Mouse (Mus musculus) embryonic facial prominence, embryonic 13.5 days (tissue): Measurements from ENCODE around the gene Platr17. TPM values are rescaled to one million over a fixed set of nuclear protein-coding genes. Genes with fewer than 3 reads are reported as not detected.
A peak's percentile ranks its signal among the peaks of the same experiment; 100 is the strongest.

Experiments used
- ATAC-seq: fragments of 200-750 bp; cut with Nextera tagmentation; 2 replicates; pipeline ENCODE4 v1.8.0; 2017; ENCODE audit warnings: low read depth; ENCODE audit not compliant: insufficient number of reproducible peaks, insufficient read depth, low FRiP score, low TSS enrichment
- H3K27ac ChIP-seq: fragments of 300-500 bp; sonication (generic); 2 replicates; pipeline ENCODE4 v1.5.1; 2015; ENCODE audit warnings: moderate library complexity, mild to moderate bottlenecking, inconsistent platforms
- H3K27me3 ChIP-seq: fragments of 300-500 bp; sonication (generic); 2 replicates; pipeline ENCODE4 v1.6.1; 2015; ENCODE audit warnings: mild to moderate bottlenecking, inconsistent platforms
- H3K36me3 ChIP-seq: fragments of 300-500 bp; sonication (generic); 2 replicates; pipeline ENCODE4 v1.6.1; 2015; ENCODE audit warnings: mild to moderate bottlenecking, inconsistent platforms
- H3K4me1 ChIP-seq: fragments of 300-500 bp; sonication (generic); 2 replicates; pipeline ENCODE4 v1.6.1; 2015; ENCODE audit warnings: inconsistent platforms
- H3K4me2 ChIP-seq: fragments of 300-500 bp; sonication (generic); 2 replicates; pipeline ENCODE4 v1.6.1; 2015; ENCODE audit warnings: moderate library complexity, mild to moderate bottlenecking, inconsistent platforms
- H3K4me3 ChIP-seq: fragments of 300-500 bp; sonication (generic); 2 replicates; pipeline ENCODE4 v1.5.1; 2015; ENCODE audit warnings: mild to moderate bottlenecking, inconsistent platforms
- H3K9ac ChIP-seq: fragments of 300-500 bp; sonication (generic); 2 replicates; pipeline ENCODE4 v1.6.1; 2015; ENCODE audit warnings: mild to moderate bottlenecking, inconsistent platforms
- H3K9me3 ChIP-seq: fragments of 300-500 bp; sonication (generic); 2 replicates; pipeline ENCODE4 v1.6.1; 2016; ENCODE audit warnings: inconsistent platforms
- WGBS: fragments of 180-500 bp; shearing (Covaris S2); methylation state at CpG from one replicate; pipeline ENCODE4 v1.1.7; 2015; ENCODE audit warnings: mixed read lengths; 5-methylcytosine and 5-hydroxymethylcytosine counted together
- polyA plus RNA-seq: library from polyadenylated mRNA; unstranded; fragments of >200 nt; fragmentation: Nextera tagmentation; extraction: Ambion mirVana; gene quantifications from 2 replicates; pipeline ENCODE4 v1.2.1, GENCODE M21; 2015

Platr17 gene
- polyA plus RNA-seq, 1 experiment from 2014 or later: 0.27 TPM

GRCm38 (mm10) chr17:33938783-33939182 is 33.8 kb downstream of the Platr17 start:
- Histone ChIP-seq H3K9ac (peak overlapping the region; percentile 87; the same call in 1 of the 2 replicates), H3K4me3 (peak overlapping the region; percentile 89; the same call in 1 of the 2 replicates), H3K27ac (no peak overlapping the region), H3K4me1 (peaks cover 23% of the 10 kb centered on the region), H3K4me2 (peak overlapping the region; percentile 96), H3K36me3 (peaks cover 60% of the 10 kb centered on the region), H3K9me3 (no peaks in the 10 kb centered on the region), H3K27me3 (no peaks in the 10 kb centered on the region)
- WGBS: 80% methylated on average over 11 of the region's 11 CpGs
- ATAC-seq: no peak

GRCm38 (mm10) chr17:33940206-33940805 is 35.4 kb downstream of the Platr17 start, which contains the start of the genes Pfdn6 and Wdr46:
Gene Pfdn6 (minus strand): TSS chr17:33940343.
Gene Wdr46 (plus strand): TSS chr17:33940660.
- no peaks in the 10 kb centered on the region for H3K9me3 ChIP-seq
- no peaks in the 10 kb centered on the region for H3K27me3 ChIP-seq
- H3K27ac ChIP-seq: peak within 1 kb of the TSS; percentile 28; the same call in 1 of the 2 replicates
- peak within 1 kb of the TSS; percentile 96 for H3K4me2 ChIP-seq
- H3K9ac ChIP-seq: peak within 1 kb of the TSS; percentile 87
- ATAC-seq: peak; percentile 80
- peaks cover 61% of the 10 kb centered on the region for H3K36me3 ChIP-seq
- H3K4me3 ChIP-seq: peak within 1 kb of the TSS; percentile 89
- peaks cover 23% of the 10 kb centered on the region for H3K4me1 ChIP-seq
- under 1% methylated on average over 36 of the region's 36 CpGs for WGBS

DNA sequence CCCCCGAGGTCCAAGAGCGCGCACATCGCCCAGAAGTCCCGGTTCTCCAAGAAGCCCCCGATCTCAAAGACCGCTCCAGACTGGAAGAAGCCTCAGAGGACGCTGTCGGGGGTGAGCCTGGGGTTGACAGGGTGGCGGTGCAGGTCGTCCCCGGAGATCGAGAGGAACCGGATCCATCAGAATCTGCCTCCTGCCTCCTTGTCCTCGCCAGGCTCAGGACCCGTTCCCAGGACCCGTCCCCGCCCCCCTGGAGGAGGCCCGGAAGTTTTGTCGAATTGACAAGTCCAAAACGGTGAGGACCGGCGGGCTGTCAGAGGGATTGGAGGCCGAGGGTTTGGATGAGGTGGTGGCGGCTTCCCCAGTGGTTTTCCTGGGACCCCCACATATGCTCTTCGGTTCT is 36.0 kb downstream of the Platr17 start:
- Histone ChIP-seq H3K4me2 (peak overlapping the region; percentile 96), H3K27ac (no peak overlapping the region), H3K9ac (peak overlapping the region; percentile 87), H3K36me3 (peaks cover 61% of the 10 kb centered on the region), H3K27me3 (no peaks in the 10 kb centered on the region), H3K4me1 (peaks cover 23% of the 10 kb centered on the region), H3K9me3 (no peaks in the 10 kb centered on the region), H3K4me3 (peak overlapping the region; percentile 89)
- no peak for ATAC-seq
- under 1% methylated on average over 26 of the region's 26 CpGs for WGBS

- no peak overlapping the region for H3K27ac ChIP-seq
- no peak for ATAC-seq
- peak overlapping the region; percentile 87 for H3K9ac ChIP-seq
- H3K4me2 ChIP-seq: peak overlapping the region; percentile 96
- 53% methylated on average over 19 of the region's 19 CpGs for WGBS
- no peaks in the 10 kb centered on the region for H3K27me3 ChIP-seq
- no peaks in the 10 kb centered on the region for H3K9me3 ChIP-seq
- H3K4me3 ChIP-seq: peak overlapping the region; percentile 89
- peaks cover 61% of the 10 kb centered on the region for H3K36me3 ChIP-seq
- H3K4me1 ChIP-seq: peaks cover 23% of the 10 kb centered on the region
Observed at GRCm38 (mm10) chr17:33941381-33941780, 36.4 kb downstream of the Platr17 start.

DNA sequence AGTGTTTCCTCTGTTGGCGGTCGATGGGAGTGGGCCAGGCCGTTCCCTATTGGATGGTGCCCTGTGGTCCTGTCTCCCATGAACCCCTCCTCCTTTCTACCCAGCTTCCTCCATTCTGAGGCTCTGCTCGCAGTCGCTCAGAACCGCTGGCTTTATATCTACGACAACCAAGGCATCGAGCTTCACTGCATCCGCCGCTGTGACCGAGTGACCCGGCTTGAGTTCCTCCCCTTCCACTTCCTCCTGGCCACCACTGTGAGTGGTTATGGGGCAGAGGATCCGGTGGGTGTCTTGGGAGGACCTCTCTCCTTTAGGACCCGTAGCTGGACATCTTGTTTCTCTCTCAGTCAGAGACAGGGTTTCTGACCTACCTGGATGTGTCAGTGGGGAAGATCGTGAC is 38.5 kb downstream of the Platr17 start:
- ATAC-seq: no peak
- no peak overlapping the region for H3K27ac ChIP-seq
- no peaks in the 10 kb centered on the region for H3K9me3 ChIP-seq
- H3K4me3 ChIP-seq: no peak overlapping the region
- WGBS: 93% methylated on average over 15 of the region's 15 CpGs
- H3K27me3 ChIP-seq: no peaks in the 10 kb centered on the region
- H3K4me2 ChIP-seq: no peak overlapping the region
- H3K9ac ChIP-seq: no peak overlapping the region
- H3K36me3 ChIP-seq: peaks cover 63% of the 10 kb centered on the region
- peaks cover 23% of the 10 kb centered on the region for H3K4me1 ChIP-seq

DNA sequence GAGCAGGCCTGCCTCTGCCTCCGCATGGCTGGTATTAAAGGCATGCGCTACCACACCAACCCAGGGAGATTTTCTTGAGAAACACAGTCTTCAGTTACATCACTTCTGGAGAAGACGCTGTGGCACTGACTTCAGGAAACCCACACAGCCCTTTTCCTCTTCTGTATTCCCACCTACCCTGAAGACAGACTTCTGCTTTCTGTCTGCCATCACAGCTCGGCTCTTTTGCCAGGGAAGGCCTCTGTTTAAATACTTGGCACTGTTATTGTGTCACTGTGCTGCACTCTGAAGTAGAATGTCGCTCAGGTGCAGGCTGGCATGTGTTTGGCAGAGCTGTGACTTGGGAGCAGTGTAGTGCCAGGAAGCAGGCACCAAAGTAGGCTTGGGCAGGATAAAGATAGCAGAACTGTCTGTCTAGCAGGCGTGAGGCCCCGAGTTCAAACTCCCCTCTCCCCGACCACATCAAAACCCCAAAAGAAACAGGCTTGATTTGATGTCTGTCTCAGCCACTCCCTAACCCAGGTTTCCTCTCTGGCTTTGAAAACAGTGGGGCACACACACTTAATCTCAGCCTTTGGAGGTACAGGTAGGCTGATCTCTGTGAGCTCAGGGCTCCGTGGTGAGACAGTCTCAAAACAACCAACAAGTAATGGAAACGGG is 42.6 kb downstream of the Platr17 start:
- Histone ChIP-seq H3K4me2 (no peak overlapping the region), H3K9me3 (no peaks in the 10 kb centered on the region), H3K36me3 (peaks cover 78% of the 10 kb centered on the region), H3K4me3 (no peak overlapping the region), H3K27me3 (no peaks in the 10 kb centered on the region), H3K27ac (no peak overlapping the region), H3K9ac (no peak overlapping the region), H3K4me1 (peaks cover 33% of the 10 kb centered on the region)
- ATAC-seq: no peak
- 92% methylated on average over 10 of the region's 10 CpGs for WGBS

DNA sequence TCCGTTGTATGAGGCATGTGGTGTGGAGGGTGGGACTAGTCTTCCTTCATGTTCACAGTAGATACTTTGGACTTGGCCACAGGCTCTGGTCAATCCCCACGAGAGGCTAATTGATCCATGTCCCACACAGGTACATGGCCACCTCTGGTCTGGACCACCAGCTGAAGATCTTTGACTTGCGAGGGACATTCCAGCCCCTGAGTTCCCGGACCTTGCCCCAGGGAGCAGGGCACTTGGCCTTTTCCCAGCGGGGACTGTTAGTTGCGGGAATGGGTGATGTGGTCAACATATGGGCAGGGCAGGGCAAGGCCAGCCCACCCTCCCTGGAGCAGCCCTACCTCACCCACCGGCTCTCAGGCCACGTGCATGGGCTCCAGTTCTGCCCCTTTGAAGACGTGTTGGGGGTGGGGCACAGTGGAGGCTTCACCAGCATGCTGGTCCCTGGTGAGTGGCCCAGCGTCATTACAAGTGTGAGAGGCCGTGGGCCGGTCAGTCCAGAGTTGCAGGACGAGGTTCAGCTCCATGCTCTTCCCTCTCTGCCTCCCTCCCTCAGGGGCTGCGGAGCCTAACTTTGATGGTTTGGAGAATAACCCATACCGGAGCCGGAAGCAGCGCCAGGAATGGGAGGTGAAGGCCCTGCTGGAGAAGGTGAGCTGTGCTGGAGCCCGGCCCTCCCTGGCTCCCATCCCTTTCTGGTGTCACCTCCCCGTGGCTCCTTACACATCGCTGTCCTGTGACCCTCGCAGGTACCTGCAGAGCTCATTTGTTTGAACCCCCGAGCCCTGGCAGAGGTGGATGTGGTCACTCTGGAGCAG is 43.4 kb downstream of the Platr17 start:
- Histone ChIP-seq H3K9me3 (no peaks in the 10 kb centered on the region), H3K9ac (no peak overlapping the region), H3K4me1 (peaks cover 40% of the 10 kb centered on the region), H3K36me3 (peaks cover 79% of the 10 kb centered on the region), H3K4me2 (no peak overlapping the region), H3K4me3 (no peak overlapping the region), H3K27ac (no peak overlapping the region), H3K27me3 (no peaks in the 10 kb centered on the region)
- 87% methylated on average over 22 of the region's 22 CpGs for WGBS
- ATAC-seq: no peak

DNA sequence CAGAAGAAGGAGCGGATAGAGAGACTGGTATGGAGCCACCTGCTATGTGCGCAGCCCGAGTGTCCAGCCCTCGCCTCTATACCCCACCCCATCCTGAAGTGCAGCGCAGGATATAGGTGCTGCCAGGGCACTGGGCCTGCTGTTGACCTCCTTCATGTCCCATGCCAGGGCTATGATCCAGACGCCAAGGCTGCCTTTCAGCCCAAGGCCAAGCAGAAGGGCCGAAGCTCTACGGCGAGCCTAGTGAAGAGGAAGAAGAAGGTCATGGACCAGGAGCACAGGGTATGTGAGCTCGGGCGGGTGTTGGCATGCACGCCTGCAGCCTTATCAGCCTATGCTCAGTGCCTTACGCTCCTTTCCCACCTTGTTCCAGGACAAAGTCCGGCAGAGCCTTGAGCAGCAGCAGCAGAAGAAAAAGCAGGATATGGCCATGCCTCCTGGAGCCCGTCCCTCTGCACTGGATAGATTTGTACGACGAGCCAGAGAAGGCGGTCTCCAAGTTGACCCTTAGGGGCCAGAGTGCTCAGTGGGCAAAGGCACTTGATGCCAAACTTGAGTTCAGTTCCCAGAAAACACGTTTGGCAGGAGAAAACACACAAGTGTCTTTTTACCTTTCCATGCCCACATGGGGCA is 44.1 kb downstream of the Platr17 start:
- H3K27ac ChIP-seq: no peak overlapping the region
- WGBS: 91% methylated on average over 19 of the region's 19 CpGs
- no peak overlapping the region for H3K4me3 ChIP-seq
- H3K4me2 ChIP-seq: peak overlapping the region; percentile 98; the same call in 1 of the 2 replicates
- no peak for ATAC-seq
- no peaks in the 10 kb centered on the region for H3K27me3 ChIP-seq
- no peaks in the 10 kb centered on the region for H3K9me3 ChIP-seq
- peaks cover 47% of the 10 kb centered on the region for H3K4me1 ChIP-seq
- H3K36me3 ChIP-seq: peaks cover 79% of the 10 kb centered on the region
- no peak overlapping the region; the same call in 1 of the 2 replicates for H3K9ac ChIP-seq

GRCm38 (mm10) chr17:33950131-33950625 is 45.2 kb downstream of the Platr17 start:
- Histone ChIP-seq H3K9ac (peak overlapping the region; percentile 75), H3K9me3 (no peaks in the 10 kb centered on the region), H3K27ac (peak overlapping the region; percentile 94), H3K4me2 (peak overlapping the region; percentile 98), H3K4me3 (peak overlapping the region; percentile 52), H3K4me1 (peaks cover 54% of the 10 kb centered on the region), H3K36me3 (peaks cover 72% of the 10 kb centered on the region), H3K27me3 (no peaks in the 10 kb centered on the region)
- ATAC-seq: no peak
- 68% methylated on average over 10 of the region's 10 CpGs for WGBS

DNA sequence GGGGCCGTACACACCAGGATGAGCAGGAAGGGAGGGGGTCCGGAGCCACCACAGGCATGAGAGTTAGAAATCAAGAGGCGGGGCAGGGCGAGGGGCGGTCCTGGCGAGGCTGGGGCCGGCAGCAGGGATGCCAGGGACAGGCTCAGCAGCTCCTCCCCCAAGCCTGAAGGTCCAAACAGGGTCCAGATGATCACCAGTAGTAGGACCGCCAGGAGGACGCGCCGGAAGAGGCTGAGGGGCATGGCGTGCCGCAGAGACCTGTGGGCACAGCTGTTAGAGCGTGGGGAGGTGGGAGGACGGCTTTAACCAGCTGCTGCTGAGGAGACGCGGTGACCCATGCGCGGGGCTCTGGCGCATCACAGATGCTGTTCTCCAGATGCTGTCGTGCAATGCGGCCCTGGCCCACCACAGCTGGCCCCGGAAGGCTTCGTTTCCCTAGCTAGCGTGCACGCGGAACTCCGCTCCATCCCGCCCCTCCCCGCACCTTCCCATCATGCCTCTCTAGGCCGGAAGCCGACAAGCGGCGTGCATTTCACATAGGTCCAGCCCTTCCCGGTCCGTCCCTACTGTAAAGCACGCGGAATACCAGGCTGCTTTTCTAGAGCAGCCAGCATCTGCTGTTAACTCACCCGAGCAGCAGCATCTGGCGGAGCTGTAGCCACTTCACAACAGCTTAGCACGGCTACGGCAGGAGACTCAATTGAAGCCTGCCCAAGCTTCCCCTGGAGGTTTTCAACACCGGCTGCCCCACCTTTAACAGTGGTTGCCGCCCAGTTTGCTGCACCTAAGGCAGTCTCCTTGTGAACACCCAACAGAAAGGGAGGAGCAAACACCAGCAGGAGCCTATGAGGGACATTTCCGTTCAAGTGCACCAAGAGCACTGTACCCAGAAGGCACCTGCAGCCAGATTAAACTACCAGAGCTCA is 46.3 kb downstream of the Platr17 start, which contains the start of gene B3galt4:
Gene B3galt4, minus strand, starts transcription at position 468 of the 926 bp plus-strand sequence.
- under 1% methylated on average over 45 of the region's 45 CpGs for WGBS
- peak; percentile 73 for ATAC-seq

More for the DNA sequence above, 46.3 kb downstream of the Platr17 start, which contains the start of gene B3galt4:
- Histone ChIP-seq H3K9ac (peak within 1 kb of the TSS; percentile 75), H3K36me3 (peaks cover 61% of the 10 kb centered on the region), H3K4me2 (peak within 1 kb of the TSS; percentile 98), H3K27ac (peak within 1 kb of the TSS; percentile 94), H3K27me3 (no peaks in the 10 kb centered on the region), H3K4me1 (peaks cover 55% of the 10 kb centered on the region), H3K4me3 (peak within 1 kb of the TSS; percentile 52), H3K9me3 (no peaks in the 10 kb centered on the region)
